Mouse (Mus musculus) limb, embryonic 14.5 days (tissue): ENCODE measurements around the gene Gatad2a. TPM values are rescaled to one million over a fixed set of nuclear protein-coding genes. Genes with fewer than 3 reads are reported as not detected.

Experiments used
- ATAC-seq: fragments of 200-750 bp; cut with Nextera tagmentation; 2 replicates; pipeline ENCODE4 v1.8.0; 2017; ENCODE audit warnings: low read depth, moderate number of reproducible peaks, moderate TSS enrichment; ENCODE audit not compliant: low FRiP score
- DNase-seq: peaks from one replicate; pipeline ENCODE4 v3.0.0-alpha.2; 2015; ENCODE audit warnings: low spot score
- H3K27ac ChIP-seq: fragments of 300-500 bp; sonication (generic); replicated peaks from 2 replicates; pipeline ENCODE4 v1.5.1; 2014; ENCODE audit warnings: low read depth, mild to moderate bottlenecking, low read length, moderate library complexity, mixed read lengths
- H3K27me3 ChIP-seq: fragments of 300-500 bp; sonication (generic); 2 replicates; pipeline ENCODE4 v1.6.1; 2014; ENCODE audit warnings: low read length, mixed read lengths; ENCODE audit not compliant: control insufficient read depth, insufficient read depth
- H3K36me3 ChIP-seq: fragments of 300-500 bp; sonication (generic); 2 replicates; pipeline ENCODE4 v1.6.1; 2014; ENCODE audit warnings: mild to moderate bottlenecking, low read length, moderate library complexity, mixed read lengths; ENCODE audit not compliant: control insufficient read depth, insufficient read depth
- H3K4me1 ChIP-seq: fragments of 300-500 bp; sonication (generic); 2 replicates; pipeline ENCODE4 v1.6.1; 2014; ENCODE audit warnings: antibody characterized with exemption, low read length, mixed read lengths; ENCODE audit not compliant: control insufficient read depth, insufficient read depth
- H3K4me2 ChIP-seq: fragments of 300-500 bp; sonication (generic); replicated peaks from 2 replicates; pipeline ENCODE4 v1.6.1; 2014; ENCODE audit warnings: low read depth, mild to moderate bottlenecking, low read length, moderate library complexity; ENCODE audit not compliant: severe bottlenecking
- H3K4me3 ChIP-seq: fragments of 300-500 bp; sonication (generic); replicated peaks from 2 replicates; pipeline ENCODE4 v1.5.1; 2014; ENCODE audit warnings: low read length
- H3K9ac ChIP-seq: fragments of 300-500 bp; sonication (generic); 2 replicates; pipeline ENCODE4 v1.6.1; 2014; ENCODE audit warnings: mild to moderate bottlenecking, low read depth, low read length, moderate library complexity; ENCODE audit not compliant: severe bottlenecking
- H3K9me3 ChIP-seq: fragments of 300-500 bp; sonication (generic); 2 replicates; pipeline ENCODE4 v1.6.1; 2016; ENCODE audit warnings: low read length; ENCODE audit not compliant: control insufficient read depth
- POLR2A ChIP-seq: fragments of 200-500 bp; IDR thresholded peaks from 2 replicates; pipeline ENCODE4 v1.8.0; 2012; ENCODE audit warnings: inconsistent platforms, mild to moderate bottlenecking, moderate library complexity, borderline replicate concordance; ENCODE audit not compliant: insufficient read depth, insufficient read length; ENCODE audit errors: extremely low read depth
- WGBS: fragments of 180-500 bp; shearing (Covaris S2); extraction: QIAGEN DNeasy Blood & Tissue Kit; methylation state at CpG from one replicate; pipeline ENCODE4 v1.1.7; 2014; 5-methylcytosine and 5-hydroxymethylcytosine counted together
- polyA plus RNA-seq, 2 experiments: library from polyadenylated mRNA; depleted of rRNA in 1 of 2; stranded (reverse) in 1 of 2; unstranded in 1 of 2; fragments of >200 nt; fragmentation: Nextera tagmentation in 1 of 2; extraction: Ambion mirVana in 1 of 2; gene quantifications; 2 replicates each; pipeline versions ENCODE4 v1.2.1 to v1.2.3; 2012 to 2014

Gene Gatad2a
- polyA plus RNA-seq, 2 experiments = 49.2 to 65.0 TPM

DNA sequence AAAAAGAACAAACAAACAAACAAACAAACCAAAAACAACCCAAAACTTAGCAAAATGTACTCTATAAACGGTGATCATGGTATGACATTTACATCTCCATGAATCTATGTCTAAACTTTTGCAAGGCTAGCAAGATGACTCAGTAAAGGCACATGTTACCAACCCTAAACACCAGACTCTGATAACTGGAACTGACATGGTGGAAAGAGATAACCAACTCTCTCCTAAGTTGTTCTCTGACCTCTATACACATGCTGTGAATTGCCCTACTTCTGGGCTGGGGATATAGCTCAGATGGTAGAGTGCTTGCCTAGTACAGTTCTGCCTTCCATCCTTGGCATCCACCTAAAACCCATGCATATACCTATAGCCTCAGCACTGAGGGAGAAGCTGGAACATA lies 41.8 kb upstream of the Gatad2a start:
- Histone ChIP-seq H3K4me1 (peaks cover 7% of the 10 kb centered on the region), H3K27me3 (no peaks in the 10 kb centered on the region), H3K4me2 (no peak overlapping the region), H3K4me3 (no peak overlapping the region), H3K27ac (no peak overlapping the region), H3K9me3 (no peaks in the 10 kb centered on the region), H3K36me3 (peaks cover 4% of the 10 kb centered on the region; the same call in 1 of the 2 replicates), H3K9ac (no peak overlapping the region)
- 96% methylated on average over 1 of the region's 1 CpGs for WGBS
- no peak for TF ChIP-seq POLR2A
- DNase-seq (no peak), ATAC-seq (no peak)

DNA sequence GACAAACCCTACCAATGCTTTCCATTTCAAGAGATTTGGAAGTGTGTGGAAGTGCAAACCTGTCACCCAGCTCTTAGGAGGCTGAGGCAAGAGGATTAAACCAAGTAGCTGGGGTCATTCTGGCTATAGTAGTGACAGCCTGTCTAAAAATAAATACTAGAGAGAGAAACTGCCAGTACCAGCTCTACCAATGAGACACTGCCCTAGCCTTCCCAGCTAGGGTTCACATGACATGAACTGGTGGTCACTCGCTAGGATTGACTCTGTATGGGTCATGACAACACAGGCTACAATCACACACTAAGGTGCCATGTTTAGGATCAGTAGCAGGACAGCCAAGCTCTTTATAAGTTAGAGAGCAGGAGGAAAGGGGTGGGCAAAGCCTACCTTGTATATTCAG lies 34.1 kb upstream of the Gatad2a start:
- H3K4me2 ChIP-seq = no peak overlapping the region
- H3K9me3 ChIP-seq = no peaks in the 10 kb centered on the region
- no peaks in the 10 kb centered on the region for H3K27me3 ChIP-seq
- H3K4me3 ChIP-seq = no peak overlapping the region
- H3K9ac ChIP-seq = no peak overlapping the region
- no peak for ATAC-seq
- no peak for TF ChIP-seq POLR2A
- 90% methylated on average over 1 of the region's 1 CpGs for WGBS
- DNase-seq = no peak
- no peaks in the 10 kb centered on the region for H3K4me1 ChIP-seq
- H3K27ac ChIP-seq = no peak overlapping the region
- H3K36me3 ChIP-seq = peaks cover 69% of the 10 kb centered on the region

DNA sequence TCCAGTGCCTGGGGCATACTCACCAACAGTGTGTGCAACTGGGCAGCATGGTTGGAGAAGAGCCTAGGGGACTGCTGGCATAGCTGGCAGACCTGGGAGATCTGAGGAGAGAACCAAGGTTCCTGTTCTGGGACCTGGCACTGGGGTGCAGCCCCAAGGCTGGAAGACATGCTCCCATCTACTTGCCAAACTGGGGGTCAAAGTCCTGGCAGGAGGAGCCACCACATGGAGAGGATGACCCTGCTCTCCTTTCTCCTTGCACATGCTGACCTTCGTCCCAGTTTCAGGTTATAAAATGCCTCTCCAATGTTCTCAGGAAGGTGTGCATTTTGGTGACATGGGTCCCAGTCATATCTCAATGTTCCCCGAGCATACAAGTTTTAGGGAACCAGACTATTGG lies 30.0 kb upstream of the Gatad2a start:
- H3K4me3 ChIP-seq = no peak overlapping the region
- no peaks in the 10 kb centered on the region for H3K9me3 ChIP-seq
- no peaks in the 10 kb centered on the region for H3K4me1 ChIP-seq
- H3K9ac ChIP-seq = no peak overlapping the region
- no peak overlapping the region for H3K4me2 ChIP-seq
- H3K27ac ChIP-seq = no peak overlapping the region
- DNase-seq (no peak), ATAC-seq (no peak)
- no peaks in the 10 kb centered on the region for H3K27me3 ChIP-seq
- no peak for TF ChIP-seq POLR2A
- peaks cover 99% of the 10 kb centered on the region for H3K36me3 ChIP-seq
- 100% methylated on average over 2 of the region's 2 CpGs for WGBS

DNA sequence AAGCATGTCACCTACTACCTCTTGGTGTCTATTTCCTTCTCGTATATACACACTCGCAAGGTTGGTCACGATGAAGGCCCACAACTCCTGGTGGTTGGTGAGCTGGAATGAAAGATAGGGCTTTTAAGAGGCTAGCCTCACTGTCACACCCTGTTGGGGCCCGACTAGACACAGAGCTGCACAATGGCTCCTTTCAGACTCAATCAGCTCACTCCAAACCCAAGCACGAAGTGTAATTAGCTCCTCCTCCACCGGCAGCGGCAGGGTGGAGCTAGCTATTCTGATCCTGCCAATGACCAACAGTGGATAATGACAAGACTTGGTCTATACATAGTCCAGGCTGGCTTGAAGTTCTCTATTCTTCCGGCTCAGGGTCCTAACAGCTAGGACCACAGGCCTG lies 27.4 kb upstream of the Gatad2a start:
- no peak overlapping the region for H3K9ac ChIP-seq
- no peak overlapping the region for H3K27ac ChIP-seq
- H3K36me3 ChIP-seq = peaks cover 98% of the 10 kb centered on the region
- no peaks in the 10 kb centered on the region for H3K9me3 ChIP-seq
- no peak overlapping the region for H3K4me3 ChIP-seq
- no peaks in the 10 kb centered on the region for H3K4me1 ChIP-seq
- DNase-seq = no peak
- no peaks in the 10 kb centered on the region for H3K27me3 ChIP-seq
- H3K4me2 ChIP-seq = no peak overlapping the region
- TF ChIP-seq POLR2A = no peak
- ATAC-seq = no peak
- 90% methylated on average over 8 of the region's 8 CpGs for WGBS

DNA sequence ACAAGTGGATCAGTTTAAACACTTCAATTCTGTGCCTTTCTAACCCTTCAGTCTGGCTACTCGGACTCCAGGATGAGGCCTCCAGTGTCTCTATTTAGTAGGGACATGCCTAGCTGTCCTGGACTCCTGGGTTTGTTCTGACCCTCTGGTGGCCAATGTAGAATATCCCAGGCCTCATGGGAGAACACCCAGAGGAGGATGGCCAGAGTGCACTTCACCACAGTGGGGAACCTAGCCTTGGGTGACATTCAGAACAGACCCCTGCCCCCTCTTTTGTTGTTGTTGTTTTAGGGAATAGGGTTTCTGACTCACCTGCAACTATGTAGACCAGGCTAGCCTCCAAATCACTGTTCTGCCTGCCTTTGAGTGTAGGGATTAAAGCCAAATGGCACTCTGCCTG lies 18.8 kb upstream of the Gatad2a start:
- no peak overlapping the region for H3K9ac ChIP-seq
- H3K9me3 ChIP-seq = no peaks in the 10 kb centered on the region
- DNase-seq = no peak
- 72% methylated on average over 1 of the region's 1 CpGs for WGBS
- H3K27ac ChIP-seq = no peak overlapping the region
- no peaks in the 10 kb centered on the region for H3K27me3 ChIP-seq
- no peak for ATAC-seq
- H3K36me3 ChIP-seq = peaks cover 40% of the 10 kb centered on the region
- no peaks in the 10 kb centered on the region for H3K4me1 ChIP-seq
- no peak for TF ChIP-seq POLR2A
- no peak overlapping the region for H3K4me3 ChIP-seq
- no peak overlapping the region for H3K4me2 ChIP-seq

DNA sequence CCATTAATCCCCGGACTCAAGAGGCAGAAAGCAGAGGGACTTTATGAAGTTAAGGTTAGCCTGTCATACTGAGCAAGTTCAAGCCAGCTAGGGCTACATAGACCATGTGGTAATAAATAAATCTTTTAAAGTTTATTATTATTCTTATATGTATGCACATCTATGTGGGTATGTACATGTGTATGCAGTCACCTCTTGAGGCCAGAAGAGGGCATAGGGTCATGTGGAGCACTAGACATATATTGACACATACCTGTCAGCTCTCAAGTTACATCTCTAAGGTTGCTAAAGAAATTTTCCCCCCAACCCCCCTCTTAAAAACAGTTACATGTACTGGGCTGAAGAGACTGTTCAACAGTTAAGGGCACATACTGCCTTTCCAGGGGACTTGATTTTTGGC lies 16.6 kb upstream of the Gatad2a start:
- Histone ChIP-seq H3K4me2 (no peak overlapping the region), H3K36me3 (peaks cover 18% of the 10 kb centered on the region), H3K4me3 (no peak overlapping the region), H3K4me1 (no peaks in the 10 kb centered on the region), H3K9me3 (no peaks in the 10 kb centered on the region), H3K27me3 (no peaks in the 10 kb centered on the region), H3K27ac (no peak overlapping the region), H3K9ac (no peak overlapping the region)
- ATAC-seq = no peak
- no peak for TF ChIP-seq POLR2A
- DNase-seq = no peak
- WGBS = 96% methylated on average over 1 of the region's 1 CpGs
